Mouse (Mus musculus): ENCODE results near the gene Adcy6. TPM values are rescaled to one million over a fixed set of nuclear protein-coding genes. Genes with fewer than 3 reads are reported as not detected.
A peak's percentile ranks its signal among the peaks of the same experiment; 100 is the strongest.

Gene Adcy6
- total RNA-seq (2021): 100 to 1,000 TPM; 141 to 152 TPM

DNA sequence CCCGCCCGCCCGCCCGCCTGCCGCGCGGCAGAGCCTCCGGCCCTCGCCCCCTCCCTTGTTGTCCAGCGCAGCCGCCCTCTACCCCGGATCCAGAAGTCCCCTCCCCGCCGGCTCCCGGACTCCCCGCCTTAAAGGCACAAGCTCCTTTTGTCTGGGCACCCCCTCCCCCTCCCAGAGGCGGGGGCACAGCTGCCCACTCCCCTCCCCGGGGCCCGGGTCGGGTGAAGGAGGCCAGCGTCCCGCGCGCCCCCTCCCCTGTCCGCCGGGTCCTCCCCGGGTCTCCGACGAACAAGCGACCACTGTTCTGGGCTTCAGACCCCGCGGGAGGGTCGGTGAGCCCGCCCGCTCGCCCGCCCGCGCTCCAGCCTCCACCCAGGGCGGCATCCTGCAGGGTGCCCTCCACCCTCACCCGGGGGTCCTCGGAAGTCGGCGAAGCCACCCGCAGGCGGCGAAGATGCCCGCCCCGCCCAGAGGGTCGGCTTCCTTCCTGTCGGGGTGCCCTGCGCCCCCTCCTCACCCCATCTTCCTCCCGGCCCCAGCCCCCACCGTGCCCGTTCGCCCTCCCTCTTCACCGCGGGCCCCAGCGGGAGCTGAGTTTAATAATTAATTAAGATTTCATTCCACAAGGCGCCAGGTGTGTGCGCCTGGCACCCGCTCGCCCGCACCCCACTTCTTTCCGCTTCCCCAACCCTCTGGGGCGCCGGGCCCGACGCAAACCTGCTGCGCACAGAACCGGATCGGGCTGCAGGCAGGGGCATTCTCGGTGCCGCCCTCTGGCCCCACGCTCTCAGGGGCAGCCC, at the start of gene Adcy6:
Adcy6 (minus strand) TSS at position 746 of the 800 bp plus-strand sequence.
- peak; percentile 89 for DNase-seq

DNA sequence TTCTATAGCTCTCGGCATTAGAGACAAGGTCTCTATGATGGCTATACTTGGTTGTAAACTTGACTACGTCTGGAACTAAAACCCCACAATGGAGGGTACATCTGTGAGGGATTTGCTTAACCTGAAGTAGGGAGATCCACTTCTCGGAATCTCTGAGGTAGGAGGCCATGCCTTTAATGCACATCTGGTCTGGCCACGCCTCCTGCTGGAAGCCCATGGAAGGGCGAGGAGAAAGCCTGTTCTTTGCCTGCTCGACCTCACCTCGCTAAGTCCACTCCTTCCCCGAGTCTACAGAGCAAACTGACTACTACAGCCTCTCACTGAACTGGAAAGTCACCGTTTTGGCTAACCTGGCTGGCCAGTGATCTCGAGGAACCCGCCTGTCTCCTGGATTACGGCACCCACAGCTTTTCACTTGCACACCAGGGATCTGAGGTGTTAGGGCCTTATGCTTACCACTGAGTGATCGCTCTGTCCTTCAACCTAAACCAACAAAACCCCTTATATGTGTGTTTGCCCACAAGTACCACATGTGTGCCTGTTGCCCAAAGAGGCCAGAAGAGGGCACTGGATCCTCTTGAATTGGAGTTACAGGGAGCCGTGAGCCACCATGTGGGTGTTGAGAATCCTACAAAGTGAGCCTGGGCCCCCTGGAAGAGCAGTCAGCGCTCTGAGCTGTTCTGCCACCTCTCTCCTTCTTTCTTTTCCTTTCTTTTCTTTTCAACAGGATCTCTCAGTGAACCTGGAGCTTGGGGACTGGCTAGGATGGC, 47.3 kb upstream of the Adcy6 start:
- DNase-seq: no peak

DNA sequence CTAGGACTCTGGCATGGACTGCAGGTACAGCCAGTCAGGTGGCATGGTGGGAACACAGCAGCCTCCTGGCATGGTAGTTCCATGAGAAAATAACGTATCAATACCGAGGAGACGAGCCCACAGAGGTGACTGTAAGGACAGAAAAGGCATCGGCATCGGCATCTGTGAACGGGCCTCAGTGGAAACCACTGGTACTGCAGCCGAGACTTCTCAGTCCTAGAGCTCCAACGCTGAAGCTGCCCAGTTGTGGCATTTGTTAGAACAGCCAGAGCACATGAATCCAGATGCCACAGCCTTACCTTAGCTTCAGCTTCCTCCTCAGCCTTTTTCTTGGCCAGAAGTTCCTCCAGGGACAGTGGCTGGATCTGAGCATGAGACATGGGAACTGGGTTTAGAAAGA, 42.3 kb upstream of the Adcy6 start:
- no peak for DNase-seq

DNA sequence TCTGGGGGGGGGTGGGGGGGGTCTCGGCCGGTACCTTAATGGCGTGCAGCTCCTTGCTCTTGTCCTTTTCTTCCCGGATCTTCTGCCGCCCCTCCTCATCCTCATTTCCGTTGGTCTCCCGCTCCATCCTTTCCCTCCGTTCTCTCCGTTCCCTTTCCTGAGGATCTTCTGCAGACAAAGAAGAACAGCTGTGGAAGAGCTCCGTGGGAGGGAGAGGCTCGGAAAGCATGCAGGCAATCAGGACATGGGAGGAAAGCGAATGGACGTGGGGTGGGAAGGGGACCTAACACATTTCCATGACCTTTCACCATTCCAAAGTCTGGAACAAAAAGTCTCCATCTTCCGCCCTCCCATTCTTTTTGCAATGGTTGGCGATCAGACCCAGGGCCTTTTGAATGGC, 41.6 kb upstream of the Adcy6 start:
- DNase-seq: no peak

DNA sequence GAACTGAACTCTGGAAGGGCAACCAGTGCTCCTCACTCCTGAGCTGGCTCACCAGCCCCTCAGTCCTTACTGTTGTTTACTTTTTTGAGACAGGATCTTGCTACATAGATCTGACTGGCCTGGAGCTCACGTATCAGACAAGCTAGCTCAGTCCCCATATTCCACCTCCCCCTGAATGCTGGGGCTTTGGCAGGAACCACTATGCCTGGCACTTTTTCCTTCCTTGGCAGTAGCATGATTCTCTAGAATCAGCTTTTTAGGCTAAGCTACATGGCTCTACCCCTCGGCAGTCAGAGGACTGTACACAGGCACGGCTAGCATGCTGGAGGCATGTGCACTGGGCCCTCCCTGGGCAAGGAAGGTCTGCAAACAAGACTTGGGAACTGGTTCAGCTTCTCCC, 38.2 kb upstream of the Adcy6 start:
- no peak for DNase-seq

DNA sequence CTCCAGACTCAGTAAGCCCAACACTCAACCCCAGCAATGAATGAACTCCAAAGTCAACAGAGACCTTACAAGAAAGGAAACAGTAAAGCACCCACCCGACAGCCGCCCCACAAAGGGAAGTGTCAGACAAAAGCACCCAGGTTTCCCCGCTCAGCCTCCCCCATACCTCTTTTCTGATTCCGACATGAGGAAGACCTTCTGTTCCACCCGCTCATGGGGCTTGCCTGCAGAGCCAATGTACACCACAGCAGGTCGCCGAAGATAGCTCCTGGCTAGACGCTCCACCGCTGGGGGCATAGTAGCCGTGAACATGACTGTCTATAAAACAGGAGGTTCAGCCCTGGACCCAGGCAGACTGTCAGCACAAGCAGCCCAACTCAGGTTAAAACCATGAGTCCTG, 37.4 kb upstream of the Adcy6 start:
- DNase-seq: no peak

DNA sequence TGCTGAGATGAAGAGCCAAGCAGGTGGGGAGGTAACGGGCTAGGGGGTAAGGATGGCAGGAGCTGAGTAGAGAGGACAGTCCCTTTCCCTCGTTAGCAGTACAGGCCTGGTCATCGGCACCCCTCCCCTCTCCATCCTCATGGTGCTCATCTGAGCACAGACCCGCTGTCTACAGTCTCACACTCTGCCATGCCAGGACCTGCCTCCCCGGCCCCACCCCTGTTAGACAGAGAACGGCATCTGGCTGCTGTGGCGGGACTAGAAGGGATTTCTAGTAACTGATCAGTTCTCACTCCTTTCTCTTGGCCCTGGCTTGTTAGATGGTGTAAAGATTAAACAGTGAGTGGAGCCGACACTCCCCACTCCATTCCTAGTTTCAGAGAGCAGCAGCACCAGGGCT, 36.9 kb upstream of the Adcy6 start:
- no peak for DNase-seq

DNA sequence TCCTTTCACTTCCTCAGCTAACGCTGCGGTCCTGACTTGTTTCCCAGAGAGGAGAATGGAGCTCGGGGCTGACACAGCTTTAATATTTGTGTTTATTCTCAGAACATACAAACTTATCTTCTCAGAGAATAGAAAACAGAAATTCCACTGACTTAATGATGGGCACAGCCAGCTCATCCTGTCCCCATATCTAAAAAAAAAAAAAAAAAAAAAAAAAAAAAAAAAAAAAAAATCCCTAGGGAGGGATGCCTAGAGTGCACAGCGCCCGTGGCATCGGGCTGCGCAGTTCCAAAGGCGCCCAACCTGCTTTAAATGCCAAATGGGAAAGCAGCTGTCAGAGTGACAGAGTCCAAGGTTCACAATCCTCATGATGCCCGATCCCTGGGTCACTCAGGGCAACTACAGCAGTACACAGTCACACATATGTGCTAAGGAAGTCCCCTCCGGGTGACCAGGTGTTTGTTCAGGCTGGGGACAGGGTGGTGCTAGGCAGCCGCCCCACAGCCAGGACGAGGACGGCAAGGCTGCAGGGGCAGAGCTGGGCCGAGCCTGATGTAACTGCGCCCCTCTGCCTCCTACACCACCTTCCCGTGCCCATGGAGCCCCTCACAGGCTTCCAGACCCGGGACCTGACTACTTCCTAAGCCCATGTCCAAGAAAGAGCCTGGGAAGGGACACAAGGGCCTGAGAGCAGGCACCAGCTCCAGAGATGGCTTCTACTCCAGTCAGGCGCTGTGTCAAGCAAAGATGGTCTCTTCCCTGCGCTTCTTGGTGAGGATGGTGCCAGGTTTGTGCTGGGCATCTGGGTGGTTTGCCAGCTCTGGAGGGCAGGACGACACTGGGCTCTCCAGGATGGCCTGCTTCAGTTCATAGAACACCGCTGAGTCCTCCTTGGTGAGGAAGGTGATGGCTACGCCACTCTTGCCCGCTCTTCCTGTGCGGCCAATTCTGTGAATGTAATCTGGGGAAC, 35.5 kb upstream of the Adcy6 start:
- no peak for DNase-seq

DNA sequence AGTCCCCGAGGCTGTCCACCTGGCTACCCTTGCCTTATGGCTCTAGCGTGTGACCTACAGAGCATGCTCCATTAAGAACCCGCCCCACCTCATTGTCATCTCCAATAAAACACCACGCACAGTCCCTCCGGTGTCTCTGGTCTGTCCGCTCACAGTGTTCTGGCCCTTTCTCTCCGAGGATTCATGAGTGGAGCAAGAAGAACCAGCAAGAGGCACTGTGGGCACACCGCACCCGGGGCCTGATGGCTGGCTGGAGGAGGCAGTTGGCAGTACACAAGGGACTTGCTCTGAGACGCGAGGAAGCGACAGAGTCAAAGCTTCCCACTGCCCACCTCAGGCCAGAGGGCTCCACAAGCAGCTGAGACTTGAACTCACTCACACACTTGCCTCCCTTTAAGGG, 34.5 kb upstream of the Adcy6 start:
- no peak for DNase-seq

DNA sequence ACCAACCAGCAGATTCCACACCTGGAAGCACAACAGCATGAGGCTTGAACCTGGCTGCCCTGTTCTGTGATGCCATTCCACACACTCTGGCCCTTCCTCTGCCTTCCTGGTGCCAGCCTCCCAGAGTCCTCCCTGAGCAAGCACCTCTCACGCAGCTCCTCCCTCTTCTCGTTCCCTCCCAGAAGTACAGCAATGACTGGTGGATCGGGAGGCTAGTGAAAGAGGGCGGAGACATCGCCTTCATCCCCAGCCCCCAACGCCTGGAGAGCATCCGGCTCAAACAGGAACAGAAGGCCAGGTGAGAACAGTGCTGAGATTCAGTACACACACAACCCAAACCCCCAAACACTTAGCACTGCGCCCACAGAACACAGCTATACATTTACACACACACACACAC, 30.3 kb upstream of the Adcy6 start:
- DNase-seq: no peak

DNA sequence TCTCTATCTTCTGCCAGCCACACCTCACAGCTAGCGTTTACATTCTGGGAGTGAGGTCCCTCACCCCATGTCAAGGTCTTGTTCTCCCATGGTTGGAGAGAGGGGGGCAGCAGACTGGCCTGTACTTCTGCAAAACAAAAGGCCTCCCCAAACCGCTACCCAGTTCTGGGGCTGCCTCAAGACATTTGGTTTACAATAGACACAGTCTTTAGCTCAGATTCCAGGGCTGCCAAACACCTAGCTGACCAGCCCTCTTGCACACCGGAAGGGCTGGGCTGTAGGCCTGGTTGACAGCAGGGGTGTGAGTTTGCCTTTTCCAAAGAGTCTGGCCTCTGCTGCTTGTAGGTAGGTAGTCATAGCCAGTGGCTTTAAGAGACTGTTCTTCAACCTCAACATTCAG, 27.3 kb upstream of the Adcy6 start:
- no peak for DNase-seq

DNA sequence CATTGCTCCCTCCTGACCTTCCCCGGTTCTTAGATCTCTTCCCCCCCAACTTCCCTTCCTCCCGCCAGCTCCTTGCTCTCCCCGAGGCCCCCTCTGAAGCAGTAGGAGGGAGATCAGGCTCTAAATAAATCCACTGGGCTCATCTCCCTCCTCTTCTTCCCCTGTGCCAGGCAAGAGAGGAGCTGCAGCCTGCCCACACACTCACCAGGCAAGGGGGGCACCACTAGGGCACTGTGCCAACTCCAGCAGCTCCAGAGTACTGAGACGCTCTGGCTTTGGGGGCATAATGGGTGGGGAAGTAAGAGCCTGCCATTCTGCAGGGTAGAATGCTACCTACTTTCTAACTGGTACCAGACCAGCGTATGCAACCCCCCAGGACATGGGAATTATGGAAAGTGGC, 26.6 kb upstream of the Adcy6 start:
- DNase-seq: no peak

DNA sequence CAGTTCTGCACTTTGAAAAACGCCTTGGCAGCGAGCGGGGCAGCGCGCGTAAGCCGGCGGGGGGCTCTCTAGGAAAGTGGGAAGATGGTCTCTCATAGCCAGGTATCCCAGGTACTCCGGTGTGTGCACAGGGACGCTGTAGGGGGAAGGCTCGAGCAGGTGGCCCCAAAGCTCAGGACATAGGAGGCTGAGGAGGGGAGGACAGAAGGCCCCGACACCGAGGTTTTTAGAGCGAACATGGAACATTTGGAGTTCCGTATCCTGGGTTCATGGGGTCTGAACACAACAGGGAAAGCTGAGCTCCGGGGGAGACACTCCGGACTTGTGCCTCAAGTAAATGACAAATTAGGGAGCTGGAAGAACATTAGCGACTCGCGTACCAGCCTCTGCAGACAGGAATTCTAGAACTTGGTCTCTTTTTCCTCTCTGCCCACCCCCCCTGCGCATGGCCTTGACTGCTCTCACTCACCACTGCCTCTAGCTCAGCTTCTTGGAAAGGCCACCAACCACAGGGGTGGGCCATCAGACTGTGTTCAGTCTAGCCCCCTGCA, 25.5 kb upstream of the Adcy6 start:
- DNase-seq: no peak

DNA sequence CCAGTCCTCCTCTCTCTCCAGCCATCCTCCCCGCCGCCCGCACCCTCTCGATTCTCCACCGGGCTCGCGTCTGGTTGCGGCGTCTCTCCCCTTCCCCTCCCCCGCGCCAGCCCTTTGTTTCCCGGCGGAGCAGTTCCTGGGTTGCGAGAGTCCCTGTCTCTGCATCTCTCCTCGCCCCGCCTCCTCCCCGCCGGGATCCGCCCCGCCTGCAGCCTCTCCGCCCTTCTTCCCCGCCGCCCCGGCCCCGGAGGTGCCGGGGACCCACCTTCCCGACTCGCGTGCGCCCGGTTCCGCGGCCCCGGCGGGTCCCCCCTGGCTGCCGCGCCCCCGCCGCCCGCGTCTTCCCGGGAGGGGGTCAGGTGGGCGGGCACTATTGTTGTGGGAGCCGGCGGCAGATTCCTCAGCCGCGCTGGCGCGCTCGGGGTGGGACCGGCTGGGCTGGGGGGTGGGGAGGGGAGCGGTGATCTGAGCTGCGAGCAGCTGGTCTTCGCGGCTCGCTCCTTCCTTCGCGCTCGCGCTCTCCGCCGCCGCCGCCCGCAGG, 24.7 kb upstream of the Adcy6 start:
- peak; percentile 83 for DNase-seq

DNA sequence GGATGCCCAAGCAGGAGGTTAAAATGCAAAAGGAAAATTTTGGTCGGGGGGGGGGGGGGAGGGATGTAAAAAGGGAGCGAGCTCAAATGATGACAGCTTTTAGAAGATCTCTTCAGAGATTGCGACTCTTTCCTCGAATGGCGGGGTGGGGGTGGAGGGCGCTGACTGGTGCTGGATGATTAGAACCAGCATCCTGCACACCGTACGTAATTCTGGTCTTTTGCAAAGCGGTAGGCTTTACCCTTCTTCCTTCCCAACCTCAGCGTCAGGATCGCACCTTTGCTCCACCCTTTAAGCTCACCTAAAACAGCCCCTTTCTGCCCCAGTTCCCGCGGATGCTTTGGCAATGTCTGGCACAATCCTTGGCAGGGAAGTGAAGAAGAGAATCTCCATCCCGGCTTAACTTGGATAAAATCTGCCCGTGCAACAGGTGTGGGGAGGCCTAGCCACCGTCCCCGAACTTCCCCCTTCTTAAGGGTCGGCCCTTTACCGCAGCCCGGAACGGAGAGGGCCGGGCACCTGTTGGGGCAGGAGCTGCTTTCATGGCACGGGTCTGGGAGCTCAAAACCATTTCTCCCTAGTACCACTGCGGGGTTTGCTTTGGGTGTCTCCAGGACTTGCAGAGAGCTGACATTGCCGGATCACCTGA, 24.1 kb upstream of the Adcy6 start:
- no peak for DNase-seq

DNA sequence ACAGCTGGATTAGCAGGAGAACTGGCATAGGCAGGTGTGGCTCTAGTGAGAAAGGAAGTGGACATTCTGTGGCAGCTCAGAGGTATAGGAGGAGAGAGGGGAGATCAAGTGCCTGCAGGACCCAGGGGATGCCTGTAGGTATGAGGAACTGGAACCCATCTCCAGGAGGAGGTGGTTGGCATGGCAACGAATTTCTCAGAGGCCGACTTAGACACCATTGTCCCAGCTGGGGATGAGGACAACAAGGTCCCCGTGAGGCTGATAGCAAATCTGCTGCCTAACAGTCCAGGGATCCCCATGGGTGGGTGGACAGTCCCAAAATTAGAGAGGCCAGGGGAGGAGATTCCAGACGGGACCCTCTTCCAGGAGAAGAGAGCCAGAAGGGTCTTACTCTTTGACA, 23.0 kb upstream of the Adcy6 start:
- no peak for DNase-seq

DNA sequence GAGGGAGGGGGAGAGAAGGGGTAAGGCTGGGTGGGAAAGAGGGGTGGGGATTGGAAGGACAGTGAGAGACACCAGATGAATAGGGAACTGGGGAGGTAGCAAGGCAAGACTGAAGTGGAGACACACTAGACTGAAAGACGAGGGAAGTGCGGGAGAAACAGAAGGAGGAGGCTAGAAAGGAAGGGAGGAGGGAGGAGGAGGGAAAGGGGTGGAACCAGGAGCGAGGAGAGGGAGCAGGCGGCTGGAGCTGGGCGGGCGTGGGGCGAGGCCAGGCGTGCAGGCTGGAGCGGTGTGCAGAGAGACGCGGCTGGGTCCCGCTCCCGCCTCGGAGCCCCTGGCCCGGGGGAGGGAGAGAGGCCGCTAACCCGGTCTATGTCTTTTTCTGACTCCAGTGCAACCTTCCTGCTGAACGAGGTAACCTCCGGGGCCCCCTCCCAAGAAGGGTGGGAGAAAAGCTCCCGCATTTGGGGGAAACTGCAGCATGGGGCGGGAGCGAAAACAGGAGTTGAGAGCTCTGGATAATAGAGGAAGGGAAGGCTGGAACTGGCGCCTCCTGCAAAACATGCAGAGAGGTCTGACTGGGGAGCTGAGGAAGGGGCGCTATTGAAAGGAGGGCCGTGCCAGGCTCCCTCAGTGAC, 22.4 kb upstream of the Adcy6 start:
- DNase-seq: peak; percentile 73

DNA sequence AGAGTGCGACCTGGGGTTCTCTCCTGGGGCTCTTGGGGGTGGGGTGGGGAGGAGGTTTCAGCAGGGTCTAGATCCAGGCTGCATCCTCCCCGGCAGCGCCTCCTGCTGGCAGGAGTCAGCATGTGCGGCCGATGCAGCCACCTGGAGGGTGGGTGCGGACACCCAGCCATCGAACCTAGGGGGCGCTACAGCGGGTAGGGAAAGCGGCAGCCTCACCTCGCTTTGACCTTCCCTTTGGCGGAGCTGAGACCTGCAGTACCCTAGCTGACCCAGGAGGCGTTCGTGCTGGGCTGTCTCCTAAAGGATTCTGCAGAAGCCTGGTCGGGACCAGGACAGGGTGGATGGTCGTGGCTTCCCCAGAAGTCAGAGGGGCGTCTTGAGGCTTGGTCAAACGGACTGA, 21.6 kb upstream of the Adcy6 start:
- peak; percentile 93 for DNase-seq

DNA sequence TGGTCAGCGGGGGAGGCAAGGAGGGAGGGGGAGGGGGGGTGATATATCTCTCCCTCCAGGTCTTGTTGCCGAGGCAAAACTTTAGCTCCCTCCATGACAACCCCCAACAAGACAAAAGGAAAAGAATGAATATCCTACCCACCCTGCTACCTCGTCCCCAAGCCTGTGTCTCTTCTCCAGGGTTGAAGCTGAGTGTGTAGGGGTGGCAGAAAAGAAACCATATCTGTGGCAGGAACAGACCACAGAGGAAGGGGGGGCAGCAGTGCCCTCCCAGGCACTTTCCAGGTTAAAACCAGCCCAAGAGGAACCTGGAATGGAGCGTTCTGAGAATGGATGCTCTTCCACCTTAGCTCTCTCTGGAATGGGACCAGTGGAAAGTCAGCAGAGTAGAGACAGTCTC, 20.7 kb upstream of the Adcy6 start, which contains the start of gene Cacnb3:
Cacnb3 (plus strand) TSS at position 301 of the 400 bp plus-strand sequence.
- DNase-seq: no peak

DNA sequence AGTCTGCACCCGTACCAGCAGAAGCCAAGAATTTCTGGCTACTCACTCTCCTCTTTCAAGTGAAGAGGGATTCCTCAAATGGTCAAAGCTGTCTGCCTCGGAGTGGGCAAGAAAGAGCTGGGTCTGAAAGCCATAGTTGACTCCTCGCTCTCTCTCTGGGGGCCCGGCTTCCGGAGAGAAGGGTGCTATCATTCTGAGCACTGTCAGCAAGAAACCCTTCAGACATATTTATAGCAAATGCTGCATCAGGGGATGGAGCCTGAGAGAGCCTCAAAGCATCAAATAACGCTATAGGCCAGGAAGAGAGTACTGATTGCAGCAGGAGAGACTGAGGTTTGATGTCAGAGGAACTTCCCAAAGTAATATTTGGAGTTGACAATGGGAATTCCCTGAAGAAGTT, 19.6 kb upstream of the Adcy6 start:
- DNase-seq: no peak
